Mouse (Mus musculus) kidney, adult 9 months (tissue): ENCODE results near the gene Gm21773.
"Not testable (repeated sequence)": the region's sequence is repeated elsewhere in the genome, so short reads cannot be mapped to it uniquely, and the experiment has no call there.

Source experiments
- DNase-seq: peaks from one replicate; pipeline ENCODE4 v3.0.0; 2022

The Gm21773 gene

GRCm38 (mm10) chrY:25309260-25309659, at the start of gene Gm21773:
Gene Gm21773 (minus strand): TSS chrY:25309360.
- DNase-seq: not testable (repeated sequence)
